Mouse (Mus musculus) frontal cortex, adult 2 months (tissue): ENCODE data around the gene Zfp524. TPM values are rescaled to one million over a fixed set of nuclear protein-coding genes. Genes with fewer than 3 reads are reported as not detected.

Source experiments
- polyA plus RNA-seq: library from polyadenylated mRNA; depleted of rRNA; stranded (reverse); fragments of >200 nt; gene quantifications from 2 replicates; pipeline ENCODE4 v1.2.3, GENCODE M21; 2012; rRNA removed

Gene Zfp524
- polyA plus RNA-seq, 1 experiment: 13.5 TPM

Other genes starting within 250 kb of the Zfp524 start
- gene Fam71e2, start 243.1 kb upstream of the Zfp524 start, polyA plus RNA-seq: 0.02 TPM in 1 of 2 replicates, not detected in the other
- gene Il11, start 231.6 kb upstream of the Zfp524 start, polyA plus RNA-seq: 0.25 and 0.38 TPM in 2 replicates
- not detected in 2 replicates for gene Tmem190, start 231.5 kb upstream of the Zfp524 start, polyA plus RNA-seq
- 4.3 and 5.1 TPM in 2 replicates for gene Tmem238, start 224.8 kb upstream of the Zfp524 start, polyA plus RNA-seq
- gene Rpl28, start 221.5 kb upstream of the Zfp524 start, polyA plus RNA-seq: 306 and 348 TPM in 2 replicates
- gene Ube2s, start 201.8 kb upstream of the Zfp524 start, polyA plus RNA-seq: 146 and 177 TPM in 2 replicates
- 149 and 155 TPM in 2 replicates for gene Shisa7, start 169.7 kb upstream of the Zfp524 start, polyA plus RNA-seq
- gene Isoc2b, start 144.2 kb upstream of the Zfp524 start, polyA plus RNA-seq: 10.6 and 13.8 TPM in 2 replicates
- 10.7 and 12.0 TPM in 2 replicates for gene Isoc2a, start 137.3 kb upstream of the Zfp524 start, polyA plus RNA-seq
- gene Gm36210, start 107.9 kb upstream of the Zfp524 start, polyA plus RNA-seq: 0.44 and 0.53 TPM in 2 replicates
- gene Zfp628, start 99.2 kb upstream of the Zfp524 start, polyA plus RNA-seq: 9.6 and 10.8 TPM in 2 replicates
- 99.2 and 108 TPM in 2 replicates for gene Nat14, start 92.4 kb upstream of the Zfp524 start, polyA plus RNA-seq
- 11.1 and 12.5 TPM in 2 replicates for gene Ssc5d, start 88.6 kb upstream of the Zfp524 start, polyA plus RNA-seq
- 0.22 and 0.27 TPM in 2 replicates for gene Sbk2, start 50.0 kb upstream of the Zfp524 start, polyA plus RNA-seq
- gene Sbk3, start 43.2 kb upstream of the Zfp524 start, polyA plus RNA-seq: 2.2 and 2.5 TPM in 2 replicates
- gene Zfp579, start 18.3 kb upstream of the Zfp524 start, polyA plus RNA-seq: 49.7 and 60.9 TPM in 2 replicates
- 22.7 TPM in 2 replicates for gene Fiz1, start 282 bp downstream of the Zfp524 start, polyA plus RNA-seq
- gene Gm44973, start 1.1 kb downstream of the Zfp524 start, polyA plus RNA-seq: not detected in 2 replicates
- gene Zfp865, start 6.0 kb downstream of the Zfp524 start, polyA plus RNA-seq: 33.1 and 35.5 TPM in 2 replicates
- gene Ccdc106, start 6.1 kb downstream of the Zfp524 start, polyA plus RNA-seq: 80.6 and 81.7 TPM in 2 replicates
- gene 4632433K11Rik, start 19.7 kb downstream of the Zfp524 start, polyA plus RNA-seq: not detected in 2 replicates
- 8.4 and 8.8 TPM in 2 replicates for gene Zfp784, start 24.0 kb downstream of the Zfp524 start, polyA plus RNA-seq
- gene Zfp580, start 37.1 kb downstream of the Zfp524 start, polyA plus RNA-seq: 49.7 and 56.0 TPM in 2 replicates
- gene U2af2, start 47.7 kb downstream of the Zfp524 start, polyA plus RNA-seq: 225 and 229 TPM in 2 replicates
- 387 and 425 TPM in 2 replicates for gene Epn1, start 65.8 kb downstream of the Zfp524 start, polyA plus RNA-seq
- gene Rfpl4, start 102.5 kb downstream of the Zfp524 start, polyA plus RNA-seq: not detected in 2 replicates
- gene Rasl2-9, start 111.5 kb downstream of the Zfp524 start, polyA plus RNA-seq: 0.40 and 0.61 TPM in 2 replicates
- not detected in 2 replicates for gene Vmn1r55, start 135.3 kb downstream of the Zfp524 start, polyA plus RNA-seq
- not detected in 2 replicates for gene Vmn1r56, start 182.3 kb downstream of the Zfp524 start, polyA plus RNA-seq
- gene Vmn1r57, start 204.1 kb downstream of the Zfp524 start, polyA plus RNA-seq: not detected in 2 replicates